Mouse (Mus musculus) layer of hippocampus, adult 2 months (tissue): ENCODE data around the gene Smg9. TPM values are rescaled to one million over a fixed set of nuclear protein-coding genes. Genes with fewer than 3 reads are reported as not detected.
A peak's percentile ranks its signal among the peaks of the same experiment; 100 is the strongest.

Source experiments
- DNase-seq, 2 experiments: peaks; one replicate each; pipeline ENCODE4 v3.0.0; 2022; ENCODE audit warnings: low spot score in 2 of 2
- H3K27ac ChIP-seq: fragments of 200-600 bp; 2 replicates; pipeline ENCODE4 v1.8.1; 2022
- H3K4me3 ChIP-seq: fragments of 200-600 bp; 2 replicates; pipeline ENCODE4 v1.8.1; 2022; ENCODE audit warnings: mild to moderate bottlenecking
- CTCF ChIP-seq: fragments of 200-600 bp; conservative IDR thresholded peaks from 2 replicates; pipeline ENCODE4 v1.8.1; 2022; ENCODE audit warnings: antibody characterized with exemption, mild to moderate bottlenecking, moderate library complexity
- total RNA-seq, 2 experiments: library from RNA; stranded (reverse); gene quantifications; 2 replicates each; pipeline ENCODE4 v1.2.3; 2021

Smg9 gene
- total RNA-seq, 2 experiments from 2014 or later: 34.6 to 43.6 TPM

DNA sequence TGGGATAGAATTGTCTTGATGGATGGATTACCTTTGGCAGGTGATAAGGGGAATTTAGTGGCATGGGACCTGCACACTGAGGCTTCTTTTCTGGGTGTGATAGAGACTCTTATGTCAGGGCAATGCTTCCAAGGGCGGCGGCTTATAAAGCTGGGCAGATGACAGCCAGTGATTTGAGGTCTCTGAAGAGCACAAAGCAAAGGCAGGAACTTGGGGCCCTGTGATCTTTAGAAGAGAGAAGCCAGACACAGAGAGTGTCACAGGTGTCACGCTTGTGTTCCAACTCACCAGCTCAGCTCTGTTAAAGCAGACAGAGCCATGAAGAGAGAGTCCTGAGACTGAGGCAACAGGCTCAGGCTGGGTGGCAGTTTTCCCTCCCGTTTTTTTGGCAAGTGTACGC is 68.5 kb downstream of the Smg9 start:
- Histone ChIP-seq H3K4me3 (no peak overlapping the region), H3K27ac (no peak overlapping the region)
- TF ChIP-seq CTCF: no peak
- no peak for DNase-seq

DNA sequence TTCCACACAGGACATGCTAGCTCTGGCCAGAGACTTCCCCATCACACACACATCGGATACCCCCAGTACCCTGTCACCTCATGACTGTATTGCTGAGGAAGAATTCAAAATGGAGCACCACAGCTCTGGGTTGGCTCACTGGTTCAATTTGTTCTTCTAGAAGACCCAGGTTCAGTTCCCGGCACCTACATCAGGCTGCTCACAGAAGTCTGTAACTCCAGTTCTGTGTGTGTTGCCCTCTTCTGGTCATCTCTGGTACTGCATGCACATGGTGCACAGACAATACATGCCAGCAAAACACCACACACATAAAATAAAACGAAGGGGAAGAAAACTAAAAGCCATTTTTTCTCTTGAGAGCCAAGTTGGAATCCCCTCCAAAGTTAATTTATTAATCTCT is 69.7 kb downstream of the Smg9 start:
- DNase-seq: no peak
- TF ChIP-seq CTCF: peak; percentile 73
- Histone ChIP-seq H3K27ac (no peak overlapping the region), H3K4me3 (no peak overlapping the region)

GRCm38 (mm10) chr7:24470356-24470755 is 70.9 kb downstream of the Smg9 start:
- H3K27ac ChIP-seq: no peak overlapping the region
- TF ChIP-seq CTCF: no peak
- no peak overlapping the region for H3K4me3 ChIP-seq

More at GRCm38 (mm10) chr7:24470356-24470755, 70.9 kb downstream of the Smg9 start:
- DNase-seq: no peak

Other genes starting within 250 kb of the Smg9 start
- 1 to 10 TPM; 3.4 to 4.3 TPM for gene Zfp114, start 224.6 kb upstream of the Smg9 start, total RNA-seq
- gene Zfp111, start 188.2 kb upstream of the Smg9 start, total RNA-seq: 10 to 100 TPM; 11.0 TPM
- gene Zfp109, start 162.1 kb upstream of the Smg9 start, total RNA-seq: 1 to 10 TPM; 8.6 TPM
- gene Zfp108, start 144.8 kb upstream of the Smg9 start, total RNA-seq: 1 to 10 TPM; 8.0 to 8.6 TPM
- 10 to 100 TPM; 14.8 to 15.2 TPM for gene Zfp93, start 129.2 kb upstream of the Smg9 start, total RNA-seq
- gene Zfp61, start 98.4 kb upstream of the Smg9 start, total RNA-seq: 10 to 100 TPM; 21.6 to 24.2 TPM
- gene Zfp94, start 83.0 kb upstream of the Smg9 start, total RNA-seq: 10 to 100 TPM; 16.6 to 17.5 TPM
- gene Tescl, start 65.7 kb upstream of the Smg9 start, total RNA-seq: not detected
- gene Lypd5, start 50.4 kb upstream of the Smg9 start, total RNA-seq: not detected
- gene Kcnn4, start 29.4 kb upstream of the Smg9 start, total RNA-seq: under 1 TPM; 0.64 to 0.67 TPM
- gene Irgc1, start 52.7 kb downstream of the Smg9 start, total RNA-seq: not detected
- under 1 TPM; 0.23 to 0.32 TPM for gene Plaur, start 62.9 kb downstream of the Smg9 start, total RNA-seq
- gene Cadm4, start 82.4 kb downstream of the Smg9 start, total RNA-seq: 100 to 1,000 TPM; 128 to 132 TPM
- 10 to 100 TPM; 32.6 to 41.6 TPM for gene Zfp428, start 107.4 kb downstream of the Smg9 start, total RNA-seq
- gene AC161166.1, start 112.8 kb downstream of the Smg9 start, total RNA-seq: not detected
- 10 to 100 TPM; 61.9 to 63.0 TPM for gene Irgq, start 131.1 kb downstream of the Smg9 start, total RNA-seq
- gene Pinlyp, start 146.5 kb downstream of the Smg9 start, total RNA-seq: not detected
- 10 to 100 TPM; 38.9 to 40.9 TPM for gene Xrcc1, start 146.7 kb downstream of the Smg9 start, total RNA-seq
- 10 to 100 TPM; 10.1 to 11.0 TPM for gene Ethe1, start 187.9 kb downstream of the Smg9 start, total RNA-seq
- 1 to 10 TPM; 5.2 to 6.7 TPM for gene Zfp575, start 188.0 kb downstream of the Smg9 start, total RNA-seq
- under 1 TPM in 1 of 2 experiments, not detected in 1; 0.22 TPM for gene Phldb3, start 211.1 kb downstream of the Smg9 start, total RNA-seq
- under 1 TPM; 0.51 to 0.56 TPM for gene Lypd3, start 236.9 kb downstream of the Smg9 start, total RNA-seq